Mouse (Mus musculus) forebrain, embryonic 11.5 days (tissue): ENCODE data around the gene Smad5. TPM values are rescaled to one million over a fixed set of nuclear protein-coding genes. Genes with fewer than 3 reads are reported as not detected.

Experiments
- ATAC-seq: fragments of 200-750 bp; cut with Nextera tagmentation; replicated peaks from 2 replicates; pipeline ENCODE4 v1.8.0; 2017; ENCODE audit warnings: moderate TSS enrichment; ENCODE audit not compliant: low FRiP score
- DNase-seq: peaks from one replicate; pipeline ENCODE4 v3.0.0-alpha.2; 2017; ENCODE audit warnings: low spot score
- H3K27ac ChIP-seq: fragments of 300-500 bp; sonication (generic); 2 replicates; pipeline ENCODE4 v1.5.1; 2014; ENCODE audit warnings: low read depth, low read length
- H3K27me3 ChIP-seq: fragments of 300-500 bp; sonication (generic); 2 replicates; pipeline ENCODE4 v1.6.1; 2014; ENCODE audit warnings: mild to moderate bottlenecking, low read length, mixed read lengths; ENCODE audit not compliant: control insufficient read depth, insufficient read depth
- H3K36me3 ChIP-seq: fragments of 300-500 bp; sonication (generic); 2 replicates; pipeline ENCODE4 v1.6.1; 2014; ENCODE audit warnings: mild to moderate bottlenecking, low read length, moderate library complexity, mixed read lengths; ENCODE audit not compliant: control insufficient read depth, insufficient read depth
- H3K4me1 ChIP-seq: fragments of 300-500 bp; sonication (generic); replicated peaks from 2 replicates; pipeline ENCODE4 v1.6.1; 2014; ENCODE audit warnings: low read length, mixed read lengths; ENCODE audit not compliant: control insufficient read depth, insufficient read depth
- H3K4me2 ChIP-seq: fragments of 300-500 bp; sonication (generic); 2 replicates; pipeline ENCODE4 v1.6.1; 2014; ENCODE audit warnings: low read depth, mild to moderate bottlenecking, low read length, moderate library complexity, mixed read lengths; ENCODE audit not compliant: severe bottlenecking
- H3K4me3 ChIP-seq: fragments of 300-500 bp; sonication (generic); 2 replicates; pipeline ENCODE4 v1.5.1; 2014; ENCODE audit warnings: low read depth, low read length
- H3K9ac ChIP-seq: fragments of 300-500 bp; sonication (generic); 2 replicates; pipeline ENCODE4 v1.6.1; 2014; ENCODE audit warnings: low read length
- H3K9me3 ChIP-seq: fragments of 300-500 bp; sonication (generic); 2 replicates; pipeline ENCODE4 v1.6.1; 2016; ENCODE audit warnings: low read length, mixed read lengths; ENCODE audit not compliant: control insufficient read depth
- WGBS: fragments of 180-500 bp; shearing (Covaris S2); extraction: QIAGEN DNeasy Blood & Tissue Kit; methylation state at CpG from one replicate; pipeline ENCODE4 v1.1.7; 2014; 5-methylcytosine and 5-hydroxymethylcytosine counted together
- polyA plus RNA-seq: library from polyadenylated mRNA; unstranded; fragments of >200 nt; fragmentation: Nextera tagmentation; extraction: Ambion mirVana; gene quantifications from 2 replicates; pipeline ENCODE4 v1.2.1, GENCODE M21; 2014

Smad5 gene
- 49.7 and 51.8 TPM in 2 replicates for polyA plus RNA-seq

DNA sequence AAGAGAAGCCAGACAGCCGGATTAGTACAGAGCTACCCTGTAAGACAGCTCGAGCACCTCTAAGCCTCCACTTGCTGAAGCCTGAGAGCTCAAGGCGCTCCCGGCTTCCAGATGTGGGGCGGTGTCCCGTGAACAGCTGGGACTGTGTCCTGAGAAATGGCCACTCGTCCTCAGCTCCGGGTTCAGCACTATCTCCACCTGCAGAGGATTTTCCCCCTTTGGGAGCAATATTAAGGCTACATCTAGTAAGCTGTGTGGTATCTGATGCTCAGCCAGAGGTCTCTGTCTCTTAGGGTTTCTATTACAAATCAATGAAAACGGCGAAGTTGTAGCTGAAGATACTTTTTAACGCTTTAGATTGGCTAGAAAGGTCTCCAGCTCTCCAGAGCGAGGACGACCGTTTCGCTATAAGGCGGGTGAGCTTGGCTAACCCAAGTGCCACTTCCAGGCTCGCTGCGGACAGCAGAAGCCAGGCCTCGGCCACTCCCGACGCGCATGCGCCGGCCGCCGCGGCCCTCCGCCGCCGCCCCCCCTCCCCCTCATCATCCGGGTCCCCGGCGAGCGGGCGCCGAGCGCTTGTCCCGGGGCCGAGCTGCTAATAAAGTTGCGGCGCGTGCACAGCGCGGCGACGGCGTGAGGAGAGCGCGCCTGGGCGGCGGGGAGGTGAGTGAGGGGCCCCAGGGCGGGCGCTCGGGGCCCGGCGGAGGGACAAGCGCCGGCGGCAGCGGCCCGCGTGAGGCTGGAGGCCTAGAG is at the start of gene Smad5:
Smad5 (plus strand) TSS at position 542 of the 753 bp plus-strand sequence.
- Histone ChIP-seq H3K9me3 (no peaks in the 10 kb centered on the region), H3K36me3 (no peaks in the 10 kb centered on the region), H3K27me3 (no peaks in the 10 kb centered on the region), H3K4me3 (peak within 1 kb of the TSS; percentile 81), H3K4me1 (peaks cover 15% of the 10 kb centered on the region), H3K9ac (peak within 1 kb of the TSS; percentile 94), H3K4me2 (peak within 1 kb of the TSS; percentile 73), H3K27ac (peak within 1 kb of the TSS; percentile 97)
- DNase-seq (peak; percentile 98), ATAC-seq (peak; percentile 85)
- WGBS = 2% methylated on average over 60 of the region's 62 CpGs

DNA sequence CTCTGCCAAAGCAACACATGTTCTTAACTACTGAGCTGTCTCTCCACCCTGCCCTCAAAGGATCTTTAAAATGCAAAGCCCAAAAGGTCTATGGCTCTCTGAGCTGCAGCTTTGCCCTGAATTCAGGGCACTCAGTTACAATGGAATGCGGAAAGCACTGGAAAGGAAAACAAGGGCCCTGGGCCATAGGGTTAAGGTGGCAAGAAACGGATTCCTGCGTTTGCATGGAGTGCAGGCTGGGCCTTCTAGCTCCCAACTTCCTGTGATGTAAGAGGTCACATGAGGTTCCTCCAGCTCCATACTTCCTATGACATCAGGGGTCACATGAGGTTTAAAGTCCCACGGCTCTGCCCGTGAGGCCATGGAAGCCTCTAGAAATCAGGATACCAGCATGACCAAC is 48.6 kb upstream of the Smad5 start:
- H3K9me3 ChIP-seq = no peaks in the 10 kb centered on the region
- no peak overlapping the region for H3K9ac ChIP-seq
- H3K36me3 ChIP-seq = no peaks in the 10 kb centered on the region
- no peak for ATAC-seq
- no peaks in the 10 kb centered on the region for H3K27me3 ChIP-seq
- no peak overlapping the region for H3K4me2 ChIP-seq
- 85% methylated on average over 5 of the region's 5 CpGs for WGBS
- H3K27ac ChIP-seq = no peak overlapping the region
- no peaks in the 10 kb centered on the region for H3K4me1 ChIP-seq
- no peak overlapping the region for H3K4me3 ChIP-seq
- no peak for DNase-seq

DNA sequence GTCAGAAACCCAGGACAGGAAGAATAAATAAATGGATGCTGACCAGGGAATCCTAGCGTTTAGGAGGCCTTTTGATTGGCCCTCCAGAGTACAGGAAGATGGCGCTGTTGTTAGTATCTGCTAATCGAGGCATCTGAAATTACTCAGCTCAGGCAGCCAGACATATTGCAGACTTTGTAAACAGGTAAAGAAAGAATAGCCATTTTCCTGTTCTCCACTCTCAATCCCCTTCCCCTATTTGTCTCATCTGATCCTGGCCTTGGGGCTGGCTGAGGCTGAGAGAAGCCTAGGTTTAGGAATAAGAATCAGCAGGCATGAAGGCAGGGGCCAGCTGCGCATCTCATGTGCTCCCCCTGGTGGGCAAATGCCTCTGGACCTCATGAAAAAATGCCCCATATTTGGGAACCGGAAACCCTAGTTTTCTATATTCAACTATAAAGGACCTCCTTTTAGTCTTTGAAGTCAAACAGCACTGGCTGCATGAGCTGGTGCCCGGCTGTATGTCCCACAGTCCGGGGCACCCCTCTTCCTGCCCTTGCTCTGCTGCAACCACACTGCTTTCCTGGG is 44.8 kb upstream of the Smad5 start:
- H3K4me1 ChIP-seq = no peaks in the 10 kb centered on the region
- H3K27me3 ChIP-seq = no peaks in the 10 kb centered on the region
- H3K27ac ChIP-seq = no peak overlapping the region
- H3K9me3 ChIP-seq = no peaks in the 10 kb centered on the region
- no peak for ATAC-seq
- WGBS = 39% methylated on average over 7 of the region's 7 CpGs
- no peak overlapping the region for H3K9ac ChIP-seq
- H3K4me3 ChIP-seq = no peak overlapping the region
- peak; percentile 86 for DNase-seq
- no peaks in the 10 kb centered on the region for H3K36me3 ChIP-seq
- no peak overlapping the region for H3K4me2 ChIP-seq

DNA sequence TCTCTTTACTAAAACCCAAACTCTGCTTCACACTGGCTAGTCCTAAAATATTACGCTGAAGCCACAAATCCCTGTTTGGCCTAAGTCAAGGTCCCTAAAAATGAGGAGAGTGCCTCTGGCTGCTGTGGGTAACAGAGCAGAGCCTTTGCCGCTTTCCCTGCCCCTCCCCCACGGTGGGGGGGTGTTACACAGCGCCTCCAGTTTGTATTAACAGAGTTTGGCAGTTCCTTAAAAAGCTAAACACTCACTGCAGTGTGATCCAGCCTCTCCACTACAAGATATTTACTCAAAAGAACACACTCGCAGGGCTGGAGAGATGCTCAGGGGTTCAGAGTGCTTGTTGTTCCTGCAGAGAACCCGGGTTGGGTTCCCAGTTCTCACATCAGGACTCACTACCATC is 43.9 kb upstream of the Smad5 start:
- ATAC-seq (no peak), DNase-seq (no peak)
- Histone ChIP-seq H3K27ac (no peak overlapping the region), H3K36me3 (no peaks in the 10 kb centered on the region), H3K4me3 (no peak overlapping the region), H3K9ac (no peak overlapping the region), H3K9me3 (no peaks in the 10 kb centered on the region), H3K27me3 (no peaks in the 10 kb centered on the region), H3K4me1 (no peaks in the 10 kb centered on the region), H3K4me2 (no peak overlapping the region)
- 76% methylated on average over 6 of the region's 6 CpGs for WGBS

DNA sequence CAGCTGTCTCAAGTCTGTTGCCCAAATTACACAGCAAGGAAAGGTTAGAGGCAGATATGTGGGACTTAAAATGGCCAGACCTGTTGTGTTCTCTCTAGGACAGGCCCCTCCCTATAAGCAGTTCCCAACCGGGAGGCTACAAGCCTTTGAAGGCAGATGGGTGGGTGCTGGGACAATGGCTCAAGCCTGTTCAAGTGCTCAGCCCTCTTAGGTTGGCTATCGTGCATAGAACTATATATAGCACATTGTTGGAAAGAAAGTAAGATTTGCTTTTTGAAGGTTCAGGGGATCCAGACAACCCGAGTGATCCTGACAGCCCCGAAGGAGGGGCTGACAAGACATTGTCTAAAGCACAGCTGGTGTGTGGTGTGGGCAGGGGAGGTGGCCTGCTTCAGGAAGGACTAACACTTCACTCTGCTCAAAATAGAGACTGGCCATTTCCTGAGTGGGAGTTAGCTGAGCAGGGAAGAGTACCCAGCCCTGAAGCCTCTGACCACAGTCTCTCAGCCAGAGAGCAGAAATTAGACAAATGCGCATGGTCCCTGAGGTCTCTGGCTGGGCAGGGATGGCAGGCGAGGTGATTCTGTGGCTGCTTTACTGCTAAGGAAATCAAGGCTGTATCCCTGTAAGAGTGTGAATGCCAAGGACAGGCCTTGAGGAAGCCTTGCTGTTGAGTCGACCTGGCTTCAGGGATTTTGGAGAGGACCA is 40.7 kb upstream of the Smad5 start:
- H3K4me3 ChIP-seq = no peak overlapping the region
- H3K27ac ChIP-seq = no peak overlapping the region
- DNase-seq = no peak
- H3K9ac ChIP-seq = no peak overlapping the region
- 70% methylated on average over 7 of the region's 7 CpGs for WGBS
- H3K27me3 ChIP-seq = no peaks in the 10 kb centered on the region
- no peaks in the 10 kb centered on the region for H3K4me1 ChIP-seq
- no peaks in the 10 kb centered on the region for H3K9me3 ChIP-seq
- no peak for ATAC-seq
- no peak overlapping the region for H3K4me2 ChIP-seq
- H3K36me3 ChIP-seq = no peaks in the 10 kb centered on the region

DNA sequence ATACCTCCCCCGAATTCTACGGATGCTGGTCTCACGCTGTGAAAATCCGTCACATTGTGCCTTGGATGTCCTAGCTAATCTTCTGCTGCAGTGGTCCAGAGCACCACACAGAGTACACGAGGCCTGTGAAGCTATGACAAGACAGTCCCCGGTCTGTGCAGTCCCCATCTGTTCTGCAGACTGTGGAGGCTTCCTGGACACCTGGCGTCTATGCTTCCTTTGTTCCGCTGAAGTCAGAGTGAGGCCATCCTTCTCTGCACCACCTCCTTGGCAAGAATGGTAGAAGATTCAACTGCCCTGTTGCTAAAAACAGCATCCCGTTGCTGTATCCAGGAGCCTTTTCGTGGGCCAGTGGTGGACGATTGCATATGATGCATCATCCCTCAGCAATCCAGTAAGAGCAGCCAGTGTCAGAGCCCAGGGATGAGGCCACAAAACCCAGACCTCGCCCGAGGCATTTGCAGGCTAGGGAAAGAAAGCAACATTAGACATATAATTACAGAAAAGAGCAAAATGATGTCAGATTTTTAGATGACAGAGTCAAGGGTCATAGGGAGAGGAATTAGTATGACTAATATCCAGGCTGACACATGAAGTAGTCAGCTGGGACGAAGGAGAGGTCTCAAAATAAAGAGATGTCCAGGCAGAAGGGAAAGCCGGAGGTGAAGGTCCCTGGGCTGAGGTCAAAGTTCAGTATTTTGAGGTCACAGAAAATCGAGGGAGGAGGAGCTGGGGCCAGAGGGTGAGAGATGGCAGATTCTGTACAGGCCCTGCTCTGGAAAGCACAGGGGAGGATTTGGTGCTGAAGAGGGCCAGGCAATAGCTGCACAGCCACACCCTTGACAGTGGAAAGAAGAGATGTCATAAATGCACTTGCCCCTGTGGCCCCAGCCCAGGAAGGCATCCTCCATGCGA is 38.3 kb upstream of the Smad5 start:
- no peak overlapping the region for H3K4me3 ChIP-seq
- ATAC-seq = no peak
- no peaks in the 10 kb centered on the region for H3K27me3 ChIP-seq
- H3K9me3 ChIP-seq = no peaks in the 10 kb centered on the region
- no peak overlapping the region for H3K9ac ChIP-seq
- no peak for DNase-seq
- 81% methylated on average over 17 of the region's 17 CpGs for WGBS
- no peak overlapping the region for H3K27ac ChIP-seq
- no peak overlapping the region for H3K4me2 ChIP-seq
- no peaks in the 10 kb centered on the region for H3K4me1 ChIP-seq
- H3K36me3 ChIP-seq = no peaks in the 10 kb centered on the region

DNA sequence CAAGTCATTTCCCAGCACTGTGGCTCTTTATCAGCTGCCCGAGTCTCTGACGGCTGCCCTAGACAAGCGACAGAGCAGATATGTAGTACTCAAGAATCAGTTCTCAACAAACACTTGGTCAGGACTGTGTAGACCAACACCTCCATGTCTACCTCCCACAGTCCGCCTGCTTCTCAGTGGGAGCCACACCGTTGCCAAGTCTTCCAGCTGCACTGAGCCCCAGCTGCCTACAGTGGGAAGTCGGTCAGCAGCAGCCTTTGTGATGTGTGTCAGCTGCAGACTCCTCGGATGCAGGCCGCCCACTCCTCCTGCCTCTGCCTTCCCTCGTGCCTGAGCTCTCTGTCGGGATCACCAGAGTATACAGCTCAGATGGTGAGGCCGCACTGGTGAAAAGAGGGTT is 31.6 kb upstream of the Smad5 start:
- ATAC-seq = no peak
- H3K9ac ChIP-seq = no peak overlapping the region
- no peak overlapping the region for H3K27ac ChIP-seq
- 72% methylated on average over 11 of the region's 11 CpGs for WGBS
- no peaks in the 10 kb centered on the region for H3K36me3 ChIP-seq
- no peaks in the 10 kb centered on the region for H3K4me1 ChIP-seq
- no peak for DNase-seq
- no peak overlapping the region for H3K4me2 ChIP-seq
- H3K27me3 ChIP-seq = no peaks in the 10 kb centered on the region
- H3K9me3 ChIP-seq = no peaks in the 10 kb centered on the region
- H3K4me3 ChIP-seq = no peak overlapping the region

DNA sequence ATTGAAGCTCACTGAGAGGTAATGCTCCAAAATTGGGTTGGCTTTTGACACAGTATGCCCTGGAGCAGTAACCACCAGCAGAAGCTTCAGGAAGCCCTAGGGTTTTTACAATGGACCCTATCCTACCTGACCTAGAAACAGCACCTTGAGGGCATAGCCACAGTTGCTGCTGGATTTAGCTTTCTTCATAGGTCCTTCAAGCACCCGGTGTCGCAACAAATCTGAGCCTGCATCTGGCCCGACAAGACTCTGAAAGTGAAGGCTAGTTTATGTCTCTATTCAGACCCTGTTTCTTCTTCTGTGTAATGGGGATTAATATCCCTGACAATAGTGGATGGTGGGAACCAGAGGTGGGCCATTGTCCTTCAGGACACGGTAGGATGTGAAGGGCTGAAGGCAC is 25.1 kb upstream of the Smad5 start:
- no peak for DNase-seq
- Histone ChIP-seq H3K27ac (no peak overlapping the region), H3K9me3 (no peaks in the 10 kb centered on the region), H3K4me3 (no peak overlapping the region), H3K27me3 (no peaks in the 10 kb centered on the region), H3K4me1 (no peaks in the 10 kb centered on the region; the same call in 1 of the 2 replicates), H3K9ac (no peak overlapping the region), H3K4me2 (no peak overlapping the region), H3K36me3 (no peaks in the 10 kb centered on the region)
- ATAC-seq = no peak
- whole genome bisulfite sequencing = 79% methylated on average over 4 of the region's 4 CpGs
